Mouse (Mus musculus): Measurements from ENCODE around the gene Stat6.

GRCm38 (mm10) chr10:127640421-127640820 lies 2.4 kb upstream of the Stat6 start:
- TF ChIP-seq CTCF (IDR thresholded peaks at IDR 0.05; ENCODE audit: borderline replicate concordance, extremely low read depth, insufficient read depth, insufficient read length) (no peak), POLR2A (IDR thresholded peaks at IDR 0.05; ENCODE audit: borderline replicate concordance, extremely low read depth, insufficient read depth, insufficient read length, poor library complexity, severe bottlenecking) (no peak)

Measured in brain, embryonic 14.5 days (tissue).